Mouse (Mus musculus) hindbrain, embryonic 13.5 days (tissue): ENCODE results near the gene Otulinl. TPM values are rescaled to one million over a fixed set of nuclear protein-coding genes. Genes with fewer than 3 reads are reported as not detected.
A peak's percentile ranks its signal among the peaks of the same experiment; 100 is the strongest.

ENCODE experiments used
- ATAC-seq: fragments of 200-750 bp; cut with Nextera tagmentation; 2 replicates; pipeline ENCODE4 v1.8.0; 2017; ENCODE audit warnings: moderate TSS enrichment; ENCODE audit not compliant: low FRiP score
- H3K27ac ChIP-seq: fragments of 300-500 bp; sonication (generic); 2 replicates; pipeline ENCODE4 v1.5.1; 2015; ENCODE audit warnings: inconsistent platforms, mild to moderate bottlenecking, moderate library complexity
- H3K27me3 ChIP-seq: fragments of 300-500 bp; sonication (generic); 2 replicates; pipeline ENCODE4 v1.6.1; 2015; ENCODE audit warnings: mild to moderate bottlenecking, inconsistent platforms
- H3K36me3 ChIP-seq: fragments of 300-500 bp; sonication (generic); 2 replicates; pipeline ENCODE4 v1.6.1; 2015; ENCODE audit warnings: mild to moderate bottlenecking, inconsistent platforms
- H3K4me1 ChIP-seq: fragments of 300-500 bp; sonication (generic); replicated peaks from 2 replicates; pipeline ENCODE4 v1.6.1; 2015; ENCODE audit warnings: inconsistent platforms
- H3K4me2 ChIP-seq: fragments of 300-500 bp; sonication (generic); 2 replicates; pipeline ENCODE4 v1.6.1; 2015; ENCODE audit warnings: inconsistent platforms, mild to moderate bottlenecking, moderate library complexity
- H3K4me3 ChIP-seq: fragments of 300-500 bp; sonication (generic); 2 replicates; pipeline ENCODE4 v1.5.1; 2015; ENCODE audit warnings: mild to moderate bottlenecking, inconsistent platforms
- H3K9ac ChIP-seq: fragments of 300-500 bp; sonication (generic); 2 replicates; pipeline ENCODE4 v1.6.1; 2015; ENCODE audit warnings: mild to moderate bottlenecking, inconsistent platforms
- H3K9me3 ChIP-seq: fragments of 300-500 bp; sonication (generic); 2 replicates; pipeline ENCODE4 v1.6.1; 2016; ENCODE audit warnings: inconsistent platforms
- WGBS: fragments of 180-500 bp; shearing (Covaris S2); methylation state at CpG from one replicate; pipeline ENCODE4 v1.1.7; 2015; 5-methylcytosine and 5-hydroxymethylcytosine counted together
- polyA plus RNA-seq: library from polyadenylated mRNA; unstranded; fragments of >200 nt; fragmentation: Nextera tagmentation; extraction: Ambion mirVana; gene quantifications from 2 replicates; pipeline ENCODE4 v1.2.1, GENCODE M21; 2015

Gene Otulinl
- polyA plus RNA-seq, 1 experiment from 2014 or later = 14.3 TPM

DNA sequence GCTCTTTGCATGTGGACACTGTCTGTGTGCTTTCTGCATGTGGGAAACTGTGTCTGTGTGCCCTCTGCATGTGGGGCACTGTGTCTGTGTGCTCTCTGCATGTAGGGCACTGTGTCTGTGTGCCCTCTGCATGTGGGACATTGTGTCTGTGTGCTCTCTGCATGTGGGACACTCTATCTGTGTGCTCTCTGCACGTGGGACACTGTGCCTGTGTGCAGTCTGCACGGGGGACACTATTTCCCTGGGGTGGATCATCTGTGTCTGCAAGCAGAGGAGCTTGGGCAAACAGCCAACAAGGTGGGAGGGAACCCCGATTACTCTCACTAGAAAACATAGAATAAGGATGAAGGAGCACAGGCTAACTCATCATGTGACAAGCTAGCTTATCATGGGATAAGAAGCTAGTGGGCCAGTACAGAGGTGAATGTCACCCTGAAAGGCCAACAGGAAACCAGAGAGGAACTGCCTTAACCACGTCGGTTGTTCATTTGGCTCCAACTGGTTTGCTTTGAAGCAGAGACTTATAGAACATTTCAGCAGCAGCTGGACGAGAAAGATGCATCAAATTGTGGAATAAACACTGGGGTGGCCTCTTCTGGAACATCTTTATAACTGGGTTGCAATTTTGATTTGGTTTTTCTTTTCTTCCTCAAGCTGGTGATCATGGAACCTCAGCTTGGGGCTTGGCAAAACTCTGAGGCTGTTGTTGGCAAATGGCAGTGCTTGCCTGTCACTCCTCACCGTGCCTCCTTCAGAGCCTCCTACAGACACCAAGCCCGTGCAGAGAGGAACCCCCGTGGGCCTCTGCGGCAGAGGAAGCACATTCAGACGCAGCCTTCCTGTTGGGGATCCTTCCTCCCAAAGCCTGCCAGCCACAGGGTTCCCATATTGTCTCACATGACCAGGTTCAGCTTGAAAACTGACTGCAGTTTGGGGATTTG is 20.9 kb upstream of the Otulinl start:
- Histone ChIP-seq H3K4me2 (no peak overlapping the region), H3K4me1 (peaks cover 12% of the 10 kb centered on the region), H3K4me3 (no peak overlapping the region), H3K9ac (no peak overlapping the region), H3K27ac (0 out of 2 replicates have a peak overlapping the region, but pooled peaks have one; percentile 30), H3K27me3 (no peaks in the 10 kb centered on the region), H3K36me3 (no peaks in the 10 kb centered on the region), H3K9me3 (no peaks in the 10 kb centered on the region)
- WGBS = 46% methylated on average over 11 of the region's 11 CpGs
- no peak for ATAC-seq

DNA sequence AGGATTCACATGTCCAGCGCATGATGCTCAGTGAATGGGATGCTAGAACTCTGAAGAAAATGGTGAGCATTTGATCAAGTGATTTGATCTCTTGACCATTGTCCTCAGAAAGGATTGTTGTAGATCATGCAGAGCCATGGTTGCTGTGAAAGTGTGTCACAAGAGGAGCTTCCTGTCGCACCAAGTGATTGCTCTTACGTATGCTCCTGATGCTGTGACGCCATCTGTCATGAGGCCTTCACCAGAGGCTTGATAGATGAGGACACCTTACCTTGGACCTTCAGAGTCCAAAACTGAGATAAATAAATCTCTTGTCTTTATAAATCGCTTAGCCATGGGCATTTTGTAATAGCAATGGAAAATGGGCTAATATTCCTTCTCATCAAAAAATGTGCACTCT is 16.3 kb upstream of the Otulinl start:
- no peaks in the 10 kb centered on the region for H3K27me3 ChIP-seq
- H3K9me3 ChIP-seq = no peaks in the 10 kb centered on the region
- H3K4me1 ChIP-seq = peaks cover 7% of the 10 kb centered on the region; the same call in 1 of the 2 replicates
- no peaks in the 10 kb centered on the region for H3K36me3 ChIP-seq
- 96% methylated on average over 5 of the region's 5 CpGs for WGBS
- no peak overlapping the region for H3K4me2 ChIP-seq
- no peak overlapping the region for H3K27ac ChIP-seq
- no peak overlapping the region for H3K4me3 ChIP-seq
- no peak for ATAC-seq
- H3K9ac ChIP-seq = no peak overlapping the region

DNA sequence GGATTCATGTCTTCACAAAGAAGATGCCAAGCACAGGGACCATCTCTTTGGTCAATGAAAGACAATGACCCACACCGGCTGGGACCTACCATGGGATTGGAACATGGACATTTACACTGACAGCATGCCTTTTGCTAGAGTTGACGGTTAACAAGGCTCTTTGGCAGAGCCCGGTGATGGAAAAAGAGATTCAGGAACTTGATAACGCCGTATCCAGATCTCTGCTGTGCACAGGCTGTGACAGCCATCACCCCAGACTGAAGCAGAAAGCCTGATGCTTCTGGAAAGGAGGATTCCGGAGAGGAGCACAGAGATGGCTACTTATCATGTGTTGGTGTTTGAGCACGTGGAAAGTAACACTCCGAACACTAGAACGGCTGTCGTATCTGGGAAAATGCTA is 11.9 kb upstream of the Otulinl start:
- Histone ChIP-seq H3K27ac (no peak overlapping the region), H3K9me3 (no peaks in the 10 kb centered on the region), H3K27me3 (no peaks in the 10 kb centered on the region), H3K4me1 (no peaks in the 10 kb centered on the region), H3K9ac (no peak overlapping the region), H3K4me3 (no peak overlapping the region), H3K4me2 (no peak overlapping the region), H3K36me3 (no peaks in the 10 kb centered on the region)
- 93% methylated on average over 10 of the region's 10 CpGs for WGBS
- no peak for ATAC-seq

DNA sequence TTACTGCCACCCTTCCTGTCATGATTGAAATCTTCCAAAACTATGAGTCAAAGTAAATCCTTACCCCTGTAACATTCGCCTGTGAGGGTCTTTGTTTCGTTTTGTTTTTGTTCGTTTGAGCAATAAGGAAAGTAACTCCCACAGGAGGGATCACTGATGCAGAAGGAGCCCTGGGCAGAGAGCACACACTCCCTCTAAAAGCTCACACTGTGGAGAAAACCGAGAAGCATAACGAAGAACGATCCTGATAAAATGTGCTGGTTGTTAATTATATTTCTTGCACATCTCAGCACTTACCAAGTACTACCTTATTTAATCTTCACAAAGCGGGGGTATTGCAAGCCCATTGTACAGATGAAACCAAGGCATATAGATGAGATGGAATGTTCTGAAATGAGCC is 10.8 kb upstream of the Otulinl start:
- Histone ChIP-seq H3K9me3 (no peaks in the 10 kb centered on the region), H3K27ac (no peak overlapping the region), H3K27me3 (no peaks in the 10 kb centered on the region), H3K4me3 (no peak overlapping the region), H3K4me1 (no peaks in the 10 kb centered on the region), H3K9ac (no peak overlapping the region), H3K36me3 (no peaks in the 10 kb centered on the region), H3K4me2 (no peak overlapping the region)
- no peak for ATAC-seq
- WGBS = 76% methylated on average over 7 of the region's 7 CpGs

DNA sequence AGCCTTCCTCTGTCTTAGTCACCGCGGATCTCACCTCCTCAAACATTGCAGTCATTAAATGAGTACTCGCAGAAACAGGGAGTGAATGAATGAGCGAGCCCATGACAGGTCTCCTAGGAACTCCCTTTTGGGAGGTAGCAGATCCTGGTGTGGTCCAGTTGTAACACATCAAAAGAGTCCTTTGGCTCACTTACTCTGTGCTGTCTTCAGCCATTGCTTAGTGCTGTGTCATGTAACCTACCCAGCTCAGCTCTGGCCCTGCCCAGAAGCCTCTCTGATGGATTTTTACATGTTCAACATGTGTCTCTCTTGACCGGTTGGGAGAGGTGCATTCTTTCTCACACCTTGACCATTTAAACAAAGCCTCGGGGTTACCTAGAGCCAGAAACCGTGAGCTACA is 9.8 kb upstream of the Otulinl start:
- 88% methylated on average over 7 of the region's 7 CpGs for WGBS
- Histone ChIP-seq H3K4me1 (no peaks in the 10 kb centered on the region), H3K9me3 (no peaks in the 10 kb centered on the region), H3K4me3 (no peak overlapping the region), H3K36me3 (no peaks in the 10 kb centered on the region), H3K4me2 (no peak overlapping the region), H3K9ac (no peak overlapping the region), H3K27ac (no peak overlapping the region), H3K27me3 (no peaks in the 10 kb centered on the region)
- ATAC-seq = no peak

DNA sequence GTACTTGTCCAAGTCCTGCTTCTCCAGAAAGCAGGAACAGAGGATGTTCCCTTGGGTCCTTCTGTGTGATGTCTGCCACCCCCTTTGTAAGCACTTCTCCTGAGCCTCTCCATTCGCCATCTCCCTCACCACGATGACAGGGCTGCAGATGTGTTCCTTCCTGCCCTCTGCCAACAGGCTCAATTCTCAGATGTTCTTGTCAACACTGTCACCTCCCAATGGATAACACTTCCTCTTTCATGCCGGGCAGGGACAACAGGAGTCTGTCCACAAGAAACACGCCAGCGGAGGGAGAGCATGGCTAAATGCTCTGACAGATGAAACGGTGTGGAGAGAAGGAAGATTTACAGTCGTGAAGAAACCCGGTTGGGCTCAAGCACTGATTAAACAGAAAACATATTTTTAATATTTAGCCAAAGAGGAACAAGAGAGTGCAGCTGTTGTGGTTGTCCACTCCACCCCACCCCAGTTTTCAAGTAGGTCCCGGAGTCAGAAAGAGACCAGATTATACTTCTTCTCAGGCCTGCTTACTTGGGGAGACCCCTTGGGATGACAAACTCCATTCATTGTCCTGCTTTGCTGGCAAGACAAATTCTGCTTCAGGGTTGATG is 6.8 kb upstream of the Otulinl start:
- H3K27ac ChIP-seq = no peak overlapping the region
- no peak overlapping the region for H3K4me2 ChIP-seq
- H3K4me3 ChIP-seq = no peak overlapping the region
- H3K4me1 ChIP-seq = no peaks in the 10 kb centered on the region
- ATAC-seq = no peak
- WGBS = 81% methylated on average over 9 of the region's 9 CpGs
- H3K36me3 ChIP-seq = no peaks in the 10 kb centered on the region
- H3K9me3 ChIP-seq = no peaks in the 10 kb centered on the region
- H3K27me3 ChIP-seq = no peaks in the 10 kb centered on the region
- H3K9ac ChIP-seq = no peak overlapping the region

DNA sequence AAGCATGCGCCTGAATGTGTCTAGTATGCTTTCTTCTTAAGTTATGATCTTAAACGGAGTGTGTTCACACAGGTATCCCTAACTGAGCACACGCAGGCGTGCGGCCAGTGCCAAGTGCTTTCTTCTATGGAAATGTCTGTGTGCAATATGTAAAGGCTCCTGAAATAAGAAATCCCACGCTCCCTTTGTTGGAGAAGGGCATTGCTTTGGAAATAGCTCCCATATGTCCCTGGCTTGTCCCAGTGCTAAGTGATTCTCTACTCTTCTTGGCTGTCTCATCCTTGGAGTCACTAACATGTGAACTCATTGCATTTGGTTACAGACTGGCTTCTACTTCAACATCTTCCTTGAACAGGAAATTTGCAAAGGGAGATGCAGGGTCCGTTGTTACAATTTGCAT is 3.4 kb upstream of the Otulinl start:
- Histone ChIP-seq H3K4me2 (no peak overlapping the region), H3K27me3 (0 out of 2 replicates have a peak, but pooled peaks cover 3% of the 10 kb centered on the region), H3K9ac (no peak overlapping the region), H3K9me3 (no peaks in the 10 kb centered on the region), H3K4me3 (no peak overlapping the region), H3K4me1 (peaks cover 7% of the 10 kb centered on the region), H3K27ac (no peak overlapping the region), H3K36me3 (no peaks in the 10 kb centered on the region)
- no peak for ATAC-seq
- WGBS = 86% methylated on average over 7 of the region's 7 CpGs

DNA sequence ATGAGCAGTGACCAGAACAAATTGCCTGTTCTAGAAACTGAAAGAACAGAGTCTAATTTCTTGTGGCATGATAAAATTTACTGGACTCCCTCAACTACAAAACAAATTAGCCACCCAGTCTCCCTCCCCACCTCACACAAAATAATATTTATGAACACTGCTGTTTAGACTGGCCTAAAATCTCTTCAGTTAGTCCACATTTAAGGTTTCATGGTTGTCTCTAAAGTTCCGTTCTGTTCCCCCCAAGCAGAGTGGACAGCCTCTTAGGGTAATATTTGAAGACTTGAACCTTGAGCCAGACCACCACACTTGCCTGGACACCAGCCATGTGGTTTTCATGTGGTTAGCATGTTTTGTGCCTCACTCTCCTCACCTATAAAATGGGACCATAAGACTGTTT is 1.8 kb upstream of the Otulinl start:
- H3K36me3 ChIP-seq = no peaks in the 10 kb centered on the region
- no peak for ATAC-seq
- H3K4me3 ChIP-seq = no peak overlapping the region
- H3K27ac ChIP-seq = no peak overlapping the region
- H3K4me1 ChIP-seq = peaks cover 7% of the 10 kb centered on the region
- H3K9me3 ChIP-seq = no peaks in the 10 kb centered on the region
- WGBS = 100% methylated on average over 1 of the region's 1 CpGs
- H3K4me2 ChIP-seq = no peak overlapping the region
- H3K9ac ChIP-seq = no peak overlapping the region
- peaks cover 9% of the 10 kb centered on the region; the same call in 1 of the 2 replicates for H3K27me3 ChIP-seq

DNA sequence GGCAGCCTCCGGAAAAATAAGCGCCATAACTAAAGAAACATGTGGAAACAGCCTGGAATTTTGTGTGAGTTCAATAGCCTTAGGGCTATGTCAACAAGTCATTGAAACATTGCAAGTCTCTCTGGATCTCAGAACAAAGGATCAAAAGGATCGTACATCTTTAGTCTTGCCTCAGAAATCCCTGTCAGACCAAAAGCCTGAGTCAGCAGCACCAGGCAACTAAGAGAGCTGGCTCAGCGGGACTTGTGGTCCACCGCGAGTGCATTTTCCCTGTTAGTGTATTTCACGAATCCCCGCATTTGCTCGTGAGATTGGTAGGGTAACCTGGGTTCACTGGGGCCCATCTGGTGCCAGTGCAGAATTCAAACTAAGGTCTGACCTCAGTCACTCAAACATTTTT is 1.2 kb upstream of the Otulinl start:
- Histone ChIP-seq H3K36me3 (no peaks in the 10 kb centered on the region), H3K9me3 (no peaks in the 10 kb centered on the region), H3K4me2 (no peak overlapping the region), H3K4me3 (no peak overlapping the region), H3K27me3 (peaks cover 9% of the 10 kb centered on the region; the same call in 1 of the 2 replicates), H3K9ac (no peak overlapping the region), H3K4me1 (peaks cover 7% of the 10 kb centered on the region), H3K27ac (no peak overlapping the region)
- 16% methylated on average over 9 of the region's 9 CpGs for WGBS
- ATAC-seq = no peak

DNA sequence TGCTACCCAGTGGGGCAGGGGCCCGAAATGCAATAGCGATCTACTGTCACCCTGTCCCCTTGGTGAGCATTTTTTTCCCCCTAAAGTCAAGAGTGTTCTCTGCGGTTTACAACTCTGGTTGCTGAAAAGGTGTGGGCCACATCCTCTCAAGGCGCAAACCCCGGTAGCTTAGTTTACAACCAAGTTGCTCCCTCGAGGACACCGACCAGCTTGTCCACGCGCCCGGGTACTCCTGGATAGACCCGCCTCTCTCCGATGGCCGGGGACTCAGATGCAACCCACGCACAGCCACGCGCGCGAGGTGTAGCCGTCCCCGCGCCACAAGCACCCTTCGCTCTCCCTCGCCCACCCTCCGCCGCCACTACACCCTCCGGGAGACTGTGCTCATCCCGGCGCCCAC is 382 bp downstream of the Otulinl start:
- Histone ChIP-seq H3K4me3 (peak overlapping the region; percentile 61), H3K4me2 (peak overlapping the region; percentile 73), H3K9me3 (no peaks in the 10 kb centered on the region), H3K9ac (peak overlapping the region; percentile 75), H3K36me3 (no peaks in the 10 kb centered on the region), H3K4me1 (peaks cover 16% of the 10 kb centered on the region), H3K27ac (peak overlapping the region; percentile 66), H3K27me3 (peaks cover 9% of the 10 kb centered on the region; the same call in 1 of the 2 replicates)
- no peak; the same call in 1 of the 2 replicates for ATAC-seq
- WGBS = 3% methylated on average over 27 of the region's 28 CpGs

DNA sequence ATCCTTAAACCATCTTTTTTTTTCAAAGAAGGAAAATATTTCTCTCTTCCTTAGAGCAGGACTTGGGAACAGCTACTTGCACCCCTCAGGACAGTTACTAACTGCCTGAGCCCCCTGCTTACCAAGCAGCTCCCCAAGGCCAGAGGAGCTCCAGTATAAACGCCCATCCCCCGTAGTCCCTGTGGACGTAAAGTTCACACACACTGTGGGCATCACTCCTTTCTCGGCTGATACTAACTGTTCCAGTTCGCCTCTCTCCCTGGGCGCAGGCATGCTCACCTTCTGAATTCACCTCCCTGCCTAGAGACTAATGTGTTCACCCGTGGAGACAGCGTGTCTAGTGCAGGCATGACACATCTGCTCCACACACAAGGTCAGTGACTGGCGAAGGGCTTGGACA is 2.9 kb downstream of the Otulinl start:
- Histone ChIP-seq H3K27ac (no peak overlapping the region), H3K4me2 (no peak overlapping the region), H3K9me3 (no peaks in the 10 kb centered on the region), H3K4me1 (peaks cover 16% of the 10 kb centered on the region), H3K36me3 (no peaks in the 10 kb centered on the region), H3K9ac (no peak overlapping the region), H3K27me3 (peaks cover 9% of the 10 kb centered on the region; the same call in 1 of the 2 replicates), H3K4me3 (no peak overlapping the region)
- 86% methylated on average over 9 of the region's 9 CpGs for WGBS
- ATAC-seq = no peak

DNA sequence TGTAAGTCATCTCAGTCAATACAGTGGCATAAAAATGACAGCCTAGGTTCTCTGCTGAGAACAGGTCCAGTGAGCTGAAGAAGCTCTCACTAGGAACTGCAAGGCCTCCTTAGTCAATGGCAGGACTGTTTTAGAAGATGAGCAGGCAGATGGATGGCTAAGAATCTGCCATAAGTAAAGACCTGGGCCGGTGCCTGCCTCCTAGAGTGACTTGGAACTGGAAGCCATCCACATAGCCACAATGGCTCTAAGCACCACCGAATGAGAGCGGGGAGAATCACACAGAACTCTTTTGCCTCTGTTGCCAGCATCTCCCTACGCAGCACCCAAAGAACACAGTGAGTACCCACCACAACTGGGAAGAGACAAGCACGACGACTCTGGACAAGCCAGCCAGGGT is 3.6 kb downstream of the Otulinl start:
- Histone ChIP-seq H3K27me3 (peaks cover 8% of the 10 kb centered on the region; the same call in 1 of the 2 replicates), H3K4me1 (peaks cover 16% of the 10 kb centered on the region), H3K27ac (no peak overlapping the region), H3K9me3 (no peaks in the 10 kb centered on the region), H3K36me3 (no peaks in the 10 kb centered on the region), H3K9ac (no peak overlapping the region), H3K4me2 (no peak overlapping the region), H3K4me3 (no peak overlapping the region)
- WGBS = 93% methylated on average over 6 of the region's 6 CpGs
- ATAC-seq = no peak
